ENCODE assay signal across 7 mouse cellular contexts in genomic region chr4:55650186-55650585, GRCm38 (mm10).
DNase-seq lines count a peak whose midpoint lies in the region; ATAC-seq and TF ChIP-seq lines count a peak whose summit lies in the region.

No protein-coding gene starts in this region.

- H3K27me3 ChIP-seq in forebrain, embryonic 13.5 days = peaks cover 6% of the 10 kb centered on the region; the same call in 1 of the 2 replicates
- H3K27me3 ChIP-seq in hindbrain, embryonic 14.5 days (ENCODE audit: control insufficient read depth, insufficient read depth, low read length) = no peaks in the 10 kb centered on the region
- H3K27me3 ChIP-seq in neural tube, embryonic 12.5 days (replicated peaks) = no peaks in the 10 kb centered on the region

- WGBS in forebrain, embryonic 13.5 days = 58% methylated on average over 7 of the region's 7 CpGs
- 61% methylated on average over 7 of the region's 7 CpGs for WGBS in hindbrain, embryonic 14.5 days
- 68% methylated on average over 7 of the region's 7 CpGs for WGBS in neural tube, embryonic 12.5 days

- H3K36me3 ChIP-seq in forebrain, embryonic 13.5 days (ENCODE audit: poor library complexity, severe bottlenecking) = no peaks in the 10 kb centered on the region
- no peaks in the 10 kb centered on the region for H3K36me3 ChIP-seq in hindbrain, embryonic 14.5 days (replicated peaks; ENCODE audit: control insufficient read depth, insufficient read depth)
- no peaks in the 10 kb centered on the region for H3K36me3 ChIP-seq in neural tube, embryonic 12.5 days

- peak overlapping the region; percentile 92 for H3K27ac ChIP-seq in layer of hippocampus, adult 2 months
- H3K27ac ChIP-seq in forebrain, embryonic 13.5 days = no peak overlapping the region
- H3K27ac ChIP-seq in hindbrain, embryonic 14.5 days = no peak overlapping the region
- no peak overlapping the region for H3K27ac ChIP-seq in neural tube, embryonic 12.5 days

- ATAC-seq in forebrain, embryonic 13.5 days = 0 out of 2 replicates have a peak, but pooled peaks have one; percentile 9
- ATAC-seq in hindbrain, embryonic 14.5 days (ENCODE audit: low FRiP score) = no peak
- ATAC-seq in neural tube, embryonic 12.5 days (ENCODE audit: low FRiP score, low read depth) = no peak; the same call in 1 of the 2 replicates
- ATAC-seq in granulocyte monocyte progenitor cell, adult 5-6 weeks (replicated peaks; ENCODE audit: poor library complexity, severe bottlenecking) = no peak

- no peak for TF ChIP-seq CTCF in layer of hippocampus, adult 2 months (conservative IDR thresholded peaks at IDR 0.05)

- peaks cover 22% of the 10 kb centered on the region for H3K4me1 ChIP-seq in forebrain, embryonic 13.5 days
- peaks cover 11% of the 10 kb centered on the region for H3K4me1 ChIP-seq in hindbrain, embryonic 14.5 days (replicated peaks; ENCODE audit: control insufficient read depth, insufficient read depth, low read length)
- H3K4me1 ChIP-seq in neural tube, embryonic 12.5 days = peaks cover 12% of the 10 kb centered on the region

- no peak overlapping the region for H3K4me3 ChIP-seq in layer of hippocampus, adult 2 months
- no peak overlapping the region for H3K4me3 ChIP-seq in forebrain, embryonic 13.5 days
- no peak overlapping the region for H3K4me3 ChIP-seq in hindbrain, embryonic 14.5 days (replicated peaks; ENCODE audit: low read length)
- no peak overlapping the region for H3K4me3 ChIP-seq in neural tube, embryonic 12.5 days

- no peak overlapping the region for H3K9ac ChIP-seq in forebrain, embryonic 13.5 days
- H3K9ac ChIP-seq in hindbrain, embryonic 14.5 days = no peak overlapping the region
- no peak overlapping the region for H3K9ac ChIP-seq in neural tube, embryonic 12.5 days

- H3K9me3 ChIP-seq in forebrain, embryonic 13.5 days (replicated peaks) = no peaks in the 10 kb centered on the region
- no peaks in the 10 kb centered on the region for H3K9me3 ChIP-seq in hindbrain, embryonic 14.5 days (ENCODE audit: control insufficient read depth, low read length)
- H3K9me3 ChIP-seq in neural tube, embryonic 12.5 days = no peaks in the 10 kb centered on the region

- DNase-seq in layer of hippocampus, adult 2 months (ENCODE audit: low spot score in 2 of 2) = no peak
- no peak for DNase-seq in layer of hippocampus, adult 8-10 months (ENCODE audit: low spot score in 2 of 2)
- no peak for DNase-seq in hindbrain, embryonic 14.5 days (ENCODE audit: low spot score)
- DNase-seq in spleen, adult 18-20 months = no peak

- H3K4me2 ChIP-seq in forebrain, embryonic 13.5 days = no peak overlapping the region
- H3K4me2 ChIP-seq in hindbrain, embryonic 14.5 days (replicated peaks) = 0 out of 2 replicates have a peak overlapping the region, but pooled peaks have one; percentile 82
- H3K4me2 ChIP-seq in neural tube, embryonic 12.5 days (replicated peaks) = peak overlapping the region; percentile 80; the same call in 1 of the 2 replicates
